Mouse (Mus musculus) heart, postnatal 0 days (tissue): ENCODE results near the gene Ppig. TPM values are rescaled to one million over a fixed set of nuclear protein-coding genes. Genes with fewer than 3 reads are reported as not detected.
"Not testable (repeated sequence)": the region's sequence is repeated elsewhere in the genome, so short reads cannot be mapped to it uniquely, and the experiment has no call there.

Source experiments
- ATAC-seq: fragments of 200-750 bp; cut with Nextera tagmentation; 2 replicates; pipeline ENCODE4 v1.8.0; 2017; ENCODE audit warnings: low read depth, moderate number of reproducible peaks, moderate library complexity; ENCODE audit not compliant: insufficient read depth
- DNase-seq: peaks from one replicate; pipeline ENCODE4 v3.0.0-alpha.2; 2016; ENCODE audit warnings: low spot score
- H3K27ac ChIP-seq: fragments of 300-500 bp; sonication (generic); 2 replicates; pipeline ENCODE4 v1.5.1; 2014; ENCODE audit warnings: low read depth, mild to moderate bottlenecking
- H3K27me3 ChIP-seq: fragments of 300-500 bp; sonication (generic); 2 replicates; pipeline ENCODE4 v1.6.1; 2014; ENCODE audit warnings: low read length, mixed read lengths; ENCODE audit not compliant: control insufficient read depth, insufficient read depth
- H3K36me3 ChIP-seq: fragments of 300-500 bp; sonication (generic); replicated peaks from 2 replicates; pipeline ENCODE4 v1.6.1; 2014; ENCODE audit warnings: low read length, mixed read lengths; ENCODE audit not compliant: control insufficient read depth, insufficient read depth
- H3K4me1 ChIP-seq: fragments of 300-500 bp; sonication (generic); 2 replicates; pipeline ENCODE4 v1.6.1; 2014; ENCODE audit warnings: antibody characterized with exemption; ENCODE audit not compliant: control insufficient read depth, insufficient read depth
- H3K4me2 ChIP-seq: fragments of 300-500 bp; sonication (generic); 2 replicates; pipeline ENCODE4 v1.6.1; 2014; ENCODE audit warnings: low read depth, mild to moderate bottlenecking, low read length, moderate library complexity
- H3K4me3 ChIP-seq: fragments of 300-500 bp; sonication (generic); 2 replicates; pipeline ENCODE4 v1.5.1; 2014; ENCODE audit warnings: low read depth, low read length
- H3K9ac ChIP-seq: fragments of 300-500 bp; sonication (generic); replicated peaks from 2 replicates; pipeline ENCODE4 v1.6.1; 2014; ENCODE audit warnings: low read depth, low read length, mixed read lengths
- H3K9me3 ChIP-seq: fragments of 300-500 bp; sonication (generic); replicated peaks from 2 replicates; pipeline ENCODE4 v1.6.1; 2016; ENCODE audit warnings: low read length; ENCODE audit not compliant: control insufficient read depth
- CTCF ChIP-seq: IDR thresholded peaks from 2 replicates; pipeline ENCODE4 v1.5.1; 2016; ENCODE audit warnings: antibody characterized with exemption, control low read depth, low read depth
- EP300 ChIP-seq: IDR thresholded peaks from 2 replicates; pipeline ENCODE4 v1.6.1; 2016; ENCODE audit warnings: antibody characterized with exemption, low read depth
- WGBS: fragments of 180-500 bp; shearing (Covaris S2); extraction: QIAGEN DNeasy Blood & Tissue Kit; methylation state at CpG from one replicate; pipeline ENCODE4 v1.1.7; 2014; 5-methylcytosine and 5-hydroxymethylcytosine counted together
- polyA plus RNA-seq: library from polyadenylated mRNA; unstranded; fragments of >200 nt; fragmentation: Nextera tagmentation; extraction: Ambion mirVana; gene quantifications from 2 replicates; pipeline ENCODE4 v1.2.1, GENCODE M21; 2015
- total RNA-seq: library from RNA; depleted of rRNA; stranded (reverse); fragments of >200 nt; gene quantifications from 2 replicates; pipeline ENCODE4 v1.2.3, GENCODE M21; 2014; ENCODE audit warnings: low replicate concordance; rRNA removed

Ppig gene
- total RNA-seq (3.6 and 19.9 TPM in 2 replicates), polyA plus RNA-seq (87.8 and 91.6 TPM in 2 replicates)

DNA sequence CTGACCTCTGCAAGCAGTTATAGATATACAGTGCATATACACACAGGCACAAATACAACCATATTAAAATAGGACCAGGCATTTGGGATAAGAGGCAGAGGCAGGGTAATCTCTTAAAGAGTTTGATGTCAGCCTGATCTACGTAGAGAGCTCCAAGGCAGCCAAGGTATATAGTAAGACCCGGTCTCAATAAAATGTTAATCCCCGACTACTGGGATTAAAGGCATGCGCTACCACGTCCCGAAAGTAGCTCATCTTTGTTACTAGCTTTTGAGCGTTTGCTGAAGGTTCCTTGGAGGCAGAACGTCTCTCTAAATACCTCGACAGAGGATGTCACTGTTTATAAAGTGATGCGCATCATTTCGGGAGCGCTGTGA, at the start of gene Ppig:
TSS of gene Ppig (plus strand) at position 273 of the 377 bp plus-strand sequence.
- Histone ChIP-seq H3K36me3 (no peaks in the 10 kb centered on the region), H3K9ac (peak within 1 kb of the TSS; percentile 83), H3K4me3 (peak within 1 kb of the TSS; percentile 78), H3K27me3 (no peaks in the 10 kb centered on the region), H3K27ac (peak within 1 kb of the TSS; percentile 85), H3K4me1 (peaks cover 7% of the 10 kb centered on the region), H3K9me3 (no peaks in the 10 kb centered on the region), H3K4me2 (peak within 1 kb of the TSS; percentile 70)
- WGBS: 5% methylated on average over 12 of the region's 12 CpGs
- TF ChIP-seq CTCF (no peak), EP300 (no peak)
- DNase-seq (peak; percentile 7), ATAC-seq (no peak)

DNA sequence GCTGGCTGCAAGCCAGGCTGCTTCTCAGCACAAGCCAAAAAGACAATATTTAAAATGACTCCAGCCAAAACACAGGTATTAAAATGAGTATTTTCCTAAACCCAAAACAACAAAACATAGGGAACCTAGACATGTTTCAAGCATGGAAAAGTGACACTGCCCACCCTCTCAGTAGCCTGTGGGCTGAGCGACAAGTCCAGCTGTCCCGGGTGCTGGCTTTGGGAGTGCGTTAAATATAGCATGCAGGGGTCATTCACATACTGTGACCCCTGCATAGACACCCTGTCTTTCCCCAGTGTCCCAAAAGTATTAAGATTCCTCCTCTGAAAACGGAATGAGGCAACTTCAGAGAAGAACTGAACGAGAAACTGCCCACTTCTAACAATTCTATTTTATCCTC, 48.6 kb upstream of the Ppig start:
- Histone ChIP-seq H3K36me3 (peaks cover 16% of the 10 kb centered on the region), H3K9me3 (no peaks in the 10 kb centered on the region), H3K4me1 (peaks cover 3% of the 10 kb centered on the region; the same call in 1 of the 2 replicates), H3K4me2 (peak overlapping the region; percentile 67), H3K27me3 (no peaks in the 10 kb centered on the region), H3K9ac (peak overlapping the region; percentile 72), H3K4me3 (peak overlapping the region; percentile 53), H3K27ac (peak overlapping the region; percentile 86; the same call in 1 of the 2 replicates)
- no peak for TF ChIP-seq EP300
- TF ChIP-seq CTCF: no peak
- DNase-seq: peak; percentile 20
- 32% methylated on average over 5 of the region's 5 CpGs for WGBS
- no peak for ATAC-seq

DNA sequence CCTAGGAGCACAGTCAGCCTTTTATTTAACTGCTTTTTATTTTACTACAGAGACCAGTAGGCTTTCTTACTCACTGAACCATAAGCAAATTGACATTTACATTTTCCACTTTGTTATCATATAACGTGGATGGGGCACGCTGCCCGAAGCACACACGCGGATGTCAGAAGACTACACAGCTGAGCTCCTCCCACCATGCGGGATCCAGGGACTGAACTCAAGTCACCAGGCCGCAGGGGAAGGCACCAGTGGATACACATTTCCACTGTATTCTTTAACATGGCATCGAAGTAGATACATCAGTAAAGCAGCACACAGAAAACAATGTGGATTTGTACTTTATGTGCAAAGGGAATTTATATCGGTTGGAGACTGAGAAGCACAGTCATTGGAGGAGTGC, 47.1 kb upstream of the Ppig start:
- no peaks in the 10 kb centered on the region for H3K4me1 ChIP-seq
- H3K36me3 ChIP-seq: peaks cover 25% of the 10 kb centered on the region
- H3K4me2 ChIP-seq: no peak overlapping the region
- H3K9ac ChIP-seq: no peak overlapping the region
- no peak overlapping the region for H3K27ac ChIP-seq
- H3K27me3 ChIP-seq: no peaks in the 10 kb centered on the region
- TF ChIP-seq CTCF (no peak), EP300 (no peak)
- DNase-seq (no peak), ATAC-seq (no peak)
- WGBS: 89% methylated on average over 9 of the region's 9 CpGs
- no peaks in the 10 kb centered on the region for H3K9me3 ChIP-seq
- H3K4me3 ChIP-seq: no peak overlapping the region

DNA sequence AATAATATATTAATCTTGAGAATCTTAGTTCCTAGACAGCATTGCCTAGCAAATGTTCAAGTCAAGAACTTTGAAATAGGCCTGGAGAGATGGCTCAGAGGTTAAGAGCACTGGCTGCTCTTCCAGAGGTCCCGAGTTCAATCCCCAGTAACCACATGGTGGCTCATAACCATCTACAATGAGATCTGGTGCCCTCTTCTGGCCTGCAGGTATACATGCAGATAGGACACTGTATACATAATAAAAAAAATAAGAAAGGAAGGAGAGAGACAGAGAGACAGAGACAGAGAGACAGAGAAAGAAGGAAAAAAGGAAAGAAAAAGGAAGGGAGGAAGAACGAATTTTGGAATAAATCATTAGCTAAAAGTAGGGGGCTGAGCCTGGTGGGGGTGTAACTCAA, 45.6 kb upstream of the Ppig start:
- no peak overlapping the region for H3K4me2 ChIP-seq
- no peaks in the 10 kb centered on the region for H3K9me3 ChIP-seq
- no peak for ATAC-seq
- 59% methylated on average over 2 of the region's 2 CpGs for WGBS
- no peaks in the 10 kb centered on the region for H3K27me3 ChIP-seq
- H3K4me3 ChIP-seq: no peak overlapping the region
- H3K4me1 ChIP-seq: no peaks in the 10 kb centered on the region
- peaks cover 33% of the 10 kb centered on the region for H3K36me3 ChIP-seq
- no peak for DNase-seq
- no peak overlapping the region for H3K9ac ChIP-seq
- TF ChIP-seq CTCF (peak; percentile 47), EP300 (no peak)
- no peak overlapping the region for H3K27ac ChIP-seq

DNA sequence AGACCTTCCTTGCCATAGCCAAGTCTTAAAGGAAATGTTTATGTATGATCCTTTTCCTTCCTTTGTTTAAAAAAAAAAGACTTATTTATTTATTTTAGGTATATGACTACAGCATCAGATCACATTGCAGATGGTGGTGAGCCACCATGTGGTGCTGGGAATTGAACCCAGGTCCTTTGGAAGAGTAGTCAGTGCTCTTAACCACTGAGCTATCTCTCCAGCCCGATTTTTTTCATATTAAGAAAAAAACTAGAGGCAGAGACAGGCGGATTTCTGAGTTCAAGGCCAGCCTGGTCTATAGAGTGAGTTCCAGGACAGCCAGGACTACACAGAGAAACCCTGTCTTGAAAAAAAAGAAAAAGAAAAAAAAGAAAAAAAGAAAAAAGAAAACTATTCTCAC, 45.1 kb upstream of the Ppig start:
- not testable (repeated sequence) for H3K9ac ChIP-seq, H3K9me3 ChIP-seq, ATAC-seq, H3K27me3 ChIP-seq, H3K4me3 ChIP-seq, H3K4me2 ChIP-seq, DNase-seq, H3K27ac ChIP-seq, H3K4me1 ChIP-seq
- peaks cover 33% of the 10 kb centered on the region for H3K36me3 ChIP-seq
- 89% methylated on average over 2 of the region's 2 CpGs for WGBS

DNA sequence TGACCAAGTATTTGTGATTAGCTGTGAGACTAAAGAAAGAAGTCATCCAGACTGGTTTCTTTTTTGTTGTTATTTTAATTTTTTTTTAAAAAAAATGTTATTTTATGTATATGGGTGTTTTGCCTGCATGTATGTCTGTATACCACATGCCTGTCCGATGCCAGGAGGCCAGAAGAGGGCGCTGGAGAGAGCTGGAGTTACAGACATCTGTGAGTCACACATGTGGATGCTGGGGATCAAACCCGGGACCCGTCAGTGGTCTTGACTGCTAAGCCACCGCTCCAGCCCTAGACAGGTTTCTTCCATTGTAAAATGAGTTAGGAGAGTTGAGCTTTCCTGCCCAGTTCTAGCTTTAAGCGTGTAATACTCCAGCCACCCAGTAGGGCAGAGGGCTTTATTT, 42.4 kb upstream of the Ppig start:
- Histone ChIP-seq H3K27me3 (no peaks in the 10 kb centered on the region), H3K4me1 (no peaks in the 10 kb centered on the region), H3K4me2 (no peak overlapping the region), H3K27ac (no peak overlapping the region), H3K36me3 (peaks cover 42% of the 10 kb centered on the region), H3K9me3 (no peaks in the 10 kb centered on the region), H3K9ac (no peak overlapping the region), H3K4me3 (no peak overlapping the region)
- no peak for DNase-seq
- TF ChIP-seq CTCF (no peak), EP300 (no peak)
- WGBS: 59% methylated on average over 6 of the region's 6 CpGs
- no peak for ATAC-seq
